18 mouse cellular contexts compared by ENCODE assay signal in genomic region chr9:44532991-44533580, GRCm38 (mm10). TPM values are rescaled to one million over a fixed set of nuclear protein-coding genes. Genes with fewer than 3 reads are reported as not detected.
DNase-seq lines count a peak whose midpoint lies in the region; ATAC-seq lines count a peak whose summit lies in the region.
"Had no signal": no experiment of that assay in that cellular context is flagged by ENCODE, and none has a peak within 500 bp of the region (broad histone marks: within the 10 kb centered on the region; RNA-seq: fewer than 3 reads in every experiment).

No protein-coding gene starts in this region.

- DNase-seq in lung, postnatal 25 days (ENCODE audit: low spot score), result peak; percentile 54
- DNase-seq in lung, postnatal 14 days, result no peak
- peak; percentile 89 for DNase-seq in T-cell, adult 2 months (ENCODE audit: low spot score)
- DNase-seq in thymus, postnatal 25 days, result peak; percentile 69
- DNase-seq in testis, postnatal 10 days (ENCODE audit: low spot score), result no peak
- no peak for DNase-seq in left cerebral cortex, adult 11 months (ENCODE audit: low spot score)
- no peak for DNase-seq in ovary, postnatal 14 days (ENCODE audit: low spot score)
- DNase-seq: adrenal gland, adult 8-10 months; cerebellum, adult 9-10 months; heart, postnatal 14 days; kidney, adult 9 months; kidney, postnatal 25 days; layer of hippocampus, adult 9-11 months; lung, adult 18-20 months had no signal

- peak; percentile 74 for ATAC-seq in neutrophil, adult 5-6 weeks (ENCODE audit: extremely low read depth, insufficient number of reproducible peaks, low FRiP score, poor library complexity, severe bottlenecking)
- ATAC-seq: forebrain, embryonic 14.5 days had no signal

RNA-seq across cellular contexts. Expression of gene Cxcr5, which starts 28.6 kb away (rescaled TPM):
- 207 and 222 TPM in 2 replicates for total RNA-seq in neutrophil, adult 5-6 weeks (2017)
- total RNA-seq: left cerebral cortex, adult 8-10 months; midbrain, postnatal 0 days had no signal

RNA-seq across cellular contexts. Expression of gene Bcl9l, which starts 50.5 kb away (rescaled TPM):
- total RNA-seq in neutrophil, adult 5-6 weeks (2017), result 18.3 and 26.5 TPM in 2 replicates

Comparison
In these comparisons a context has a peak if more than half of its experiments do, and no peak if none do; other contexts are left out.
1. DNase-seq: peak in lung, postnatal 25 days (single experiment), T-cell, adult 2 months (single experiment) and thymus, postnatal 25 days (single experiment); none in lung, postnatal 14 days (single experiment), testis, postnatal 10 days (single experiment), left cerebral cortex, adult 11 months (single experiment) and ovary, postnatal 14 days (single experiment).